Mouse (Mus musculus): ENCODE measurements around the gene Snx6. TPM values are rescaled to one million over a fixed set of nuclear protein-coding genes. Genes with fewer than 3 reads are reported as not detected.

The Snx6 gene
- total RNA-seq, 2 experiments from 2014 or later: 57.5 to 70.3 TPM

DNA sequence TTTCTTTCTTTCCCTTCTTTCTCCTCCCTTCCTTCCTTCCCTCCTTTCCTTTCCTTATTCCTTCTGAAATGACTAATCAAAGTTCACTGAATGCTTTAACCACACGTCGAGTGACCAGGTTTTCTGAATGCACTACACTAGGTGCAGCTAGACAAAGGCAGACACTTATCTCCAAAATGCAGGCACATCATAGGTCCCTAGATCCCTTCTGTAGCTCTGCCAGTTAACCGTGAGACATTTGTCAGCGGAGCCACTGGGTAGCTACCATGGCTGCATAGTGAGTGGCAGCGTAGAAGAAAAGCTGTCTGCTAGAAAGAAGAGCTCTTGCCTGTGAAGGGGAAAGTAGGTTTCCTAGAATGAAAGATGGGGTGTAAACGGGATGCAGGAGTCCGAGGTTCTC is 96.1 kb downstream of the Snx6 start:
- DNase-seq: no peak

GRCm38 (mm10) chr12:54697791-54698250 is 97.7 kb downstream of the Snx6 start:
- DNase-seq: peak; percentile 13

DNA sequence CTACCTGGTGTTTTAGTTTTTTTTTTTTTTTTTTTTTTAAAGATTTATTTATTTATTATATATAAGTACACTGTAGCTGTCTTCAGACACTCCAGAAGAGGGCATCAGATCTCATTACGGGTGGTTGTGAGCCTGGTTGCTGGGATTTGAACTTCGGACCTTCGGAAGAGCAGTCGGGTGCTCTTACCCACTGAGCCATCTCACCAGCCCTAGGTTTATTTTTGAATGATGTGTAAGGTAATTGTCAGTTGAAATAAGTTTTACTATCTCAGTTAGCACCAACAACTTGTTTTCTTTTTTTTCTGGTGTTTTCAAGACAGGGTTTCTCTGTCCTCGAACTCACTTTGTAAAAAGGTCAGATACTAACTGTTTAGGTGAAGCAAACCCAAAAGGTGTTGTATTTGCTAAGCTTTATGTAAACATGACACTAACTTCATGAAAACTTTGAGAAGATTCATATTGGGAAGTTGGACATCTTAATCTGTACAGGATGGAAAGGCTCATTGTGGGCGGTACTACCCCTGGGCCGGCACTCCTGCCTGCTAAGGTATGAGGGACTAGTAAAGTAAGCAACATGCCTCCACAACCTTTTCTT is 98.4 kb downstream of the Snx6 start:
- DNase-seq: peak; percentile 18

Other genes starting within 250 kb of the Snx6 start
- 10 to 100 TPM; 76.7 to 77.1 TPM for gene Sptssa, start 139.1 kb downstream of the Snx6 start, total RNA-seq (2021)
- gene Eapp, start 99.8 kb downstream of the Snx6 start, total RNA-seq (2021): 10 to 100 TPM; 33.5 to 36.8 TPM
- gene Cfl2, start 67.2 kb upstream of the Snx6 start, total RNA-seq (2021): 100 to 1,000 TPM; 142 to 201 TPM
- not detected for gene Gm20403, start 190.8 kb upstream of the Snx6 start, total RNA-seq (2021)
- 10 to 100 TPM; 22.0 to 27.1 TPM for gene Baz1a, start 218.6 kb upstream of the Snx6 start, total RNA-seq (2021)